Mouse (Mus musculus) right cerebral cortex, postnatal 14 days (tissue): ENCODE data around the gene Glb1l.

Experiments used
- DNase-seq: peaks from one replicate; pipeline ENCODE4 v3.0.0; 2022

Gene Glb1l

DNA sequence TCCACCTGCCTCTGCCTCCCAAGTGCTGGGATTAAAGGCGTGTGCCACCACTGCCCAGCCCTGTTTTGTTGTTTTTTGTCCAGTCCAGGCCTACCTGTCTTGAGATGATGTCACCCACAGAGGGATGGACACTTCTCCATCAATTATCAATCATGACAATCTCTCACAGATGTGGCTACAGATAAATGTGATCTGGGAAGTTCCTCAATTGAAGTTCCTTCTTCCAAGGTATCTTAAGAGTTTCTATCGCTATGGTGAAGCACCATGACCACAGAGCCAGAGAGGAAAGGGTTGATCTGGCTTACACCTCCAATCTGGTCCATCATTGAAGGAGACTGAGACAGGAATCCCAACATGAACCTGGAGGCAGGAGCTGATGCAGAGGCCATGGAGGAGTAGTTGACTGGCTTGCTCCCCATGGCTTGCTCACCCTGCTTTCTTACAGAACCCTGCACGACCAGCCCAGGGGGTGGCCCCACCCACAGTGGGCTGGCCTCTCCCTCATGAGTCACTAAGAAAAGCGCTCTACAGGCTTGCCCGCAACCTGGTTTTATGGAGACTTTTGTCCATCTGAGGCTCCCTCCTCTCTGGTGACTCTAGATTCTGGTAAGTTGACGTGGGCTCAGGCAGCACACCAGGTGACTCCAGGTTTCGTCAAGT is 19.9 kb upstream of the Glb1l start:
- DNase-seq, result no peak

DNA sequence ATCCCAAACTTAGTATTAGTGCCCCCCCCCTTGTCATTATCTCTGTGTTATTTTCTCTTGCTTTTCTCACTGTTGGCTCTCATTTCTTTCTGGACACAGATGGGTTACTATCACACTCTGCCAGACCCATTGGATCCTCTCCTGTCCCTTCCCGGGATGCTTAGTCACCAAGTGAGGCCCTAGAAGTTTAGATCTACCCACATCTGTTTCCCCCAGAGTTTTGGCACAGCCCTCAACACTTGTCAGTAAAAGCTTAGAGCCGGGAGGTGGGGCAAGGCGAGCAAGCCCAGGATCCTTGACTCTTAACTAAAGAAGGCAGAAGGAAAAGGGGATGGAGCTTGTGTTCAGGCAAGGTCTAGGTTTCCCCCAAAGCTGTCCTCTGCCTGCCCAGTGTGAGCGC is 18.5 kb upstream of the Glb1l start:
- no peak for DNase-seq

DNA sequence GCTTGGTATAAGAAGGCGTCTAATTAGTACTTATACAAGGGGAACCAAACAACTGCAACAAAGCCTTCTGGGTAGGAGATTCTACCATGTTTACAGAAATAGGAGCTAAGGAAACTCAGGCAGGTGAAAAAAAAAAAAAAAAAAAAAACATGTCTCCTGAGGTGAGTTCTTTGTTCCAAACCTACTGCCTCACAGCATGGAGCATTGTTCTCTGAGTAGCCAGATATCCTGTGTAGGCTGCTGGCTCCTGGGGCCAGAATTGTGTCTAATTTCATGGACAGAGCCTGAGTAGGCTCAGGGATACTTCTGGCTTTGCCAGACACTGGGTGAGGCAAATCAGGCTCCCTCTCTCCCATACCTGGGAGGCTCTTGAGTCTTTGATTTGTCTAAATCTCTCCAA is 17.0 kb upstream of the Glb1l start:
- DNase-seq, result no peak

DNA sequence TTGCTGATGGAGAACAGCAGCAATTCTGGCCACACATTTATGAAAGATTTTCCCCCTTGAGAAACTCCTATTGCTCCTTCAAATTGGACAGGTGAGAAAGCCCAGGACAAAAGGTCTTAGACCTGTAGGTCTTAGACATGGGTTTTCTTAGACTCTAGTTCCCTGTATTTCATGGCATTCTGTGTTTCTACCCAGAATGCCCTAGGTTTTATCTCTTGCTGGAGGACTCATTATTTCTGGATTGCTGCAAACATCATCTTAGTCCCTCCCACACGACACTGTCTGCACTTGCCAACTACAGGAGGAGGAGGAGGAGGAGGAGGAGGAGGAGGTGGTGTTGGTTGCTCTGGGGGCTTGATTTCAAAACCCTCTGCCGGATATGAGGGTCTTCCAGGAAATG is 15.5 kb upstream of the Glb1l start:
- DNase-seq, result no peak

DNA sequence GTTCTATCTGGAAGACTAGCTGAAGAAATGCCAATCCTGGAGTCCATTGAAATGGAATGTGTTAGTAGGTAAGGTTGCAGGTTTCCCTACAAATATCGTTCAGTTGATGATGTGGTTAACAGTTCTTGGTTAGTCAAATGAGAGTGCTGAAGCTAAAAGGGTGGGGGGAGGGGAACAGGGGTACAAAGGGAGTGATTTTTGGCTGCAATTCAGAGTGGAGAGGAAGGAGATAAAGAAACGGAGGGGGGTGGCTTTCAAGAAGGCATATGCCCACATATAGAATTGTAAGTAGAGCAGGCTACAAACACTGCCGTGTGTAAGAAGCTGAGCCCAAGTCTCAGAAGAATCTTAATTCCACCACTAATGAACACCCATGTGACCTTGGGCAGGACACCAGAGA is 14.9 kb upstream of the Glb1l start:
- DNase-seq, result no peak

DNA sequence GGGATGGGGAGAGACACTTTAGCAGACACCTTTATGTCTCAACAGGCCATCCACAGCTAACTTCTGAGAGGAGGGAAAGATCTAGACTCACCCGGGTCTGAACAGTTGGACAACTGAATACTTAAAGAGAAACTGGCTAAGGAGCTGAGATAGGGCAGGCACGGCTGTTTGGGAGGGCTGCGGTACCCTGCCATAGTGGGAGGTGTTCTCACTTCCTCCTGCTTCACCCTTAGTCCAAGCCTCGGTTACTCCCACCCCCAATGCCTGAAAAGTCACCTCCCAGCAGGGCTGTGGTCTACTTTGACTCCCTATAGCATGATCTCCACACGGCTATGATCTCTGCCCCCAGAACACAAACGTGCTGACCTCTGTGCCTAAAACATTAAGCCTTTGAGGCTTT is 12.9 kb upstream of the Glb1l start:
- no peak for DNase-seq

DNA sequence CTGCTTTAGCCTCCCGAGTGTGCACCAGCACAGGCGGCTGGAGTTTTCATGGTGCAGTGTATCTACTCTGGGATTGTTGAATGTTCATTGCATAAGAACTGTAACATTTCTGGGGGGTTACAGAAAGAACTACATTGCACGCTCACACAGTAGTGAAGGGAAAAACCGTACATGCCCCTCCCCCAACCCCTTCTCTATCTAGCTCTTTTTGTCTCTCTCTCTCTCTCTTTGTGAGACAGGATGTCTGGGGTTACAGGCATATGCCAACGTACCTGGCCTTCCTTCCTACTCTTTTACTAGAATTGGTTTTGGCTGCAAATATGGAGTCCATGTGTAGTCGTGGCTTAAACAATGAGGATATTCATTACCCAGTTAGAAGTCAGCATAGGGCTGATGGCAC is 12.3 kb upstream of the Glb1l start:
- DNase-seq, result no peak

DNA sequence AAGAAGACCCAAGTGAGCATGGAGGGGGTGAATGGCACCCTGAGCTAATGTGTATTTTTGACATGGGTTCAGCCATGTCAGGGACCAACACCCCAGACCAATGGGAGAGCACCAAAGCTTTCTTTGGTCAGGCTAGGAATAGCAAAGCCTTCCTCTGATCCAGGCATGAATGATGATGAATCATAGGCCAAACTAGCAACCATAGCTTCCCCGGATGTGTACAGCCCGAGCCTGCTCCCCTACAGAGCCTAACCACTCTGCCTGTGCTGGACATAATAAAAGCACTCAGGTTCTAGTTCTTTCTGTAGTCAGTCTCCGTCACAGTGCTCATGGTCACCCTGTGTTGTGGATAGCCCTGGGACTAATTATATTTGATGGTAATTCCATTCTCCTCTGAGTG is 10.9 kb upstream of the Glb1l start:
- DNase-seq, result no peak

DNA sequence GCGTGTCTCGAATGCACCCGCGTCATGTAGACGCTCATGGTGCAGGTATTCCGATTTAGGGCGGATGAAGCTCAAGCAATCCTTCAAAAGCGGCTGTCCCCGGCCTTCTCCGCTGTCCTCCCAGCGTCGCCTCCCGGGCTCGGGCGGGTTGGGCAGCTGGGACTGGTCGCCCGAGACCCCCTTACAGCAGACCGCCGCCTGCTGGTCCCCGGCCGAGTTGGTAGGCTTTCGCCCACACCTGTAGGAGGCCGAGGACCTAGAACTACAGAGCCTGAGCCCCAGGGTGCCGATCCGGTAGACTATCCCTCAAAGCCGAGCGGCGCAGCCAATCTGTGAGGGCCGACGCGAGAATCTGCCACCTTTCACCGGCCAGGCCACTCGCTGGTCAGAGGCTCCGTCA is 8.9 kb upstream of the Glb1l start, which contains the start of gene Tuba4a:
Gene Tuba4a, minus strand, starts transcription at position 335 of the 400 bp plus-strand sequence.
- DNase-seq, result peak; percentile 40

DNA sequence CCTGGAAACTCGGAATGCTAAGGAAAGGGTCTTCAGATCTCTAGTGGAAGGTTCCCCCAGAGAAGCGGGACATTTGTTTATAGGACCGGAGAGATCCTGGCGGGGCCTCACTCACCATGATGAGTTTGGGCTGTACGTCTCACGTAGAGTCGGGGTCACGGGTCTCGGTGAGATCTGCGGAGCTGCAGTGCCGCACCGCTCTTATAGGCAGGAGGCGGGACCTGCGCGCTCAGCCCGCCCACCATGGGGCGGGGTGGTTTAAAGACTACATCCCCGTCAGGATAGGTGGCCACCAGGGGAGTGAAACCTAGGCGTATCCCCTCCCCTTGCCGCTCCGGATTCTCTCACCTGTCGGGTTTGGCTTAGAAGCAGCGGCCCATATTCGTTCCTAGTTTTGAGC is 8.5 kb upstream of the Glb1l start:
- DNase-seq, result peak; percentile 89

DNA sequence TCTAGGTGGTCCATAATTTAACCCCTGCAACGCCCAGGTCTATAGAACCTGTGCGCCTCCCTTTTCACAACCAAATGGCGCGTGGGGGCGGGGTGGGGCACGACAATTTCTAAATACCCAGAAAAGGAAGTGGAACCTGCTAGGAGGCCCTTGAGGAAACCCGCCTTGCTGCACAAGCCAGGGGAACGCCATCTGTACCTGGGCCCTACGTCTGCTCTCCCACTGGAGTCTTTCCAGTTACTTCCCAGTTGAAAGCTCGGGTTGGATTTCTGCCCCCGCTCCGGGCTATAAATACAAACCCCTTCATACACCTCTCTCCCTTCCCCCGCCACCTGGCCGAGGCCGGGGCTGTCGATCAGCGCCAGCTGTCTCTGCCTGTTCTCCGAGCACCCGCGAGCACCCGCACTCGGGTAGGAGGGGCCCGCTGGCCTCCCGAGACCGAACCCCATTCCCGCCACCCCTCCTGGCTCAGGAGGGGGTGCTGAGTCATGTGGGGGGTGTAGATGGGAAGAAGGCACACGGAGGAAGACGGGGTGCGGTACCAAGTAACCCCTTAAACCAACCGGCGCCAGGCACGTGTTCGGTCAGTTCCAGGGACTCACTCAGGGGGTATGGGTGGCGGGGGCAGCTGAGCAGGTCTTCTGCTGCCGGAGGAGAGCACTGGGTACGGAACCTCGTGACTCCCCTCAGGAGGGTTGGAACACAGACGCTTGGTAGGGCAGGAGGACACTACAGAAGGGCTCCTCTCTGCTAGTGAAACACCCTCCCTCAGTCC is 7.8 kb upstream of the Glb1l start:
- peak; percentile 69 for DNase-seq

DNA sequence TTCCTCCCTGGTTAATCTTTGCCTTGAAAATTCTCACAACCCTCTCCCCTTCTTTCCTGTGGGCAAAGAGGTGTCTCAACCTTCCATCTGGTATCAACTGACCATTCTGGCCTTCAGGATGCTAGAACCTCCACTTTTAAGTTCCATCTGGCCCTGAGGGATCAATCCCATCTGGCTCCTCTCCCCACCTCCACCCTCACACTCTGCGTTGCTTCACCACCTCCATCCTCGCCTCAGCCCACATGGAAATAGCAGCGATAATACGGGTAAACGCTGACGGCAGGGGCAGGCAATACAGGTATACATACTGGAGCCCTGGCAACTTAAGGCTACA is 7.2 kb upstream of the Glb1l start:
- DNase-seq, result no peak

DNA sequence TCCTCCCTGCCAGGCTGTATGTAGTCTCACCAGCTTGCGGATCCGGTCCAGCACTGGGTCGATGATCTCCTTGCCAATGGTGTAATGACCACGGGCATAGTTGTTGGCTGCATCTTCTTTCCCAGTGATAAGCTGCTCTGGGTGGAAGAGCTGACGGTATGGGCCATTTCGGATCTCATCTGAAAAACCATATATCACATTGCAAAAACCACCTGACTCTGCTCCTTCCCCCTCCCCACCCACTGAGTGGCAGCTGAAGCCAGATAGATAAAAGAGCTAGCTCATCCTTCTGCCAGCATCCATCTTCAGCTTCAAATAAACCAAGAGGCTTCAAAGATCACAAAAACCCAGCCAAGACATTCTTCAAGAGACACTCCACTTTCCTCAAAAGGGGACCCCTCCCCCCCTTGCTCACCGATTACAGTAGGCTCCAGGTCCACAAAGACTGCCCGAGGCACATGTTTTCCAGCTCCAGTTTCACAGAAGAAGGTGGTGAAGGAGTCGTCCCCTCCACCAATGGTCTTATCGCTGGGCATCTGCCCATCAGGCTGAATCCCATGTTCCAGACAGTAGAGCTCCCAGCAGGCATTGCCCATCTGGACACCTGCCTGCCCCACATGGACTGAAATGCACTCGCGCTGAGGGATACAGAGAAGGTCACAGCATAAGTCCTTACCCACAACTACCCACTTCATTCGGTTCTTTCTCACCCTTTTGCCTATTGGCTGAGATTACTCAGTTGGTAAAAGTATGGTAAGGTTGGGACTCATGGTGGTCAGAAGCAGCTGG is 6.4 kb upstream of the Glb1l start:
- no peak for DNase-seq

DNA sequence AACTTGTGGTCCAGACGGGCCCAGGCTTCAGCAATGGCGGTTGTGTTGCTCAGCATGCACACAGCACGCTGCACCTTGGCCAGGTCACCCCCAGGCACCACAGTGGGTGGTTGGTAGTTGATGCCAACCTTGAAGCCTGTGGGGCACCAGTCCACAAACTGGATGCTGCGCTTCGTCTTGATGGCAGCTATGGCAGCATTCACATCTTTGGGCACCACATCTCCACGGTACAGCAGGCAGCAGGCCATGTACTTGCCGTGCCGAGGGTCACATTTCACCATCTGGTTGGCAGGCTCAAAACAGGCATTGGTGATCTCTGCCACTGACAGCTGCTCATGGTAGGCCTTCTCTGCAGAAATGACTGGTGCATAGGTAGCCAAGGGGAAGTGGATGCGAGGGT is 5.2 kb upstream of the Glb1l start:
- no peak for DNase-seq

DNA sequence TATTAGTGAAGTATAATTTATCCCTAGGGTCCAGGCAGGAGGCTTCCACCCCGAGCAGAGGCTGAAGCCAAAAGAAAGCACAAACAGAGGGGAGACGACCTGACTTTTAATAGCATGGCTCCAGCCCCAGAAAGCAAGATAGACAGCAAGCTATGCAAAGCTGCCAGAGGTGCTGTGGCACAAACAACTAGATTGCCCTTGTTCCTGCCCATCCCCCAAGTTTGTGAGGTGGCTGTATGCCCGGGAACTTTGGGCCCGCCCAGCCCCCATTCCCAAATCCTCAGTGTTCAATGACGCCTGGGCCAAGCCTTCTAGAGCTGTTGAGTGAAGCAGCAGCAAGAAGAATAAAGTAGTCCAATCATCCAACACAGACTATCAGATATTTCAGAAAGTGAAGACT is 4.3 kb upstream of the Glb1l start:
- peak; percentile 44 for DNase-seq

DNA sequence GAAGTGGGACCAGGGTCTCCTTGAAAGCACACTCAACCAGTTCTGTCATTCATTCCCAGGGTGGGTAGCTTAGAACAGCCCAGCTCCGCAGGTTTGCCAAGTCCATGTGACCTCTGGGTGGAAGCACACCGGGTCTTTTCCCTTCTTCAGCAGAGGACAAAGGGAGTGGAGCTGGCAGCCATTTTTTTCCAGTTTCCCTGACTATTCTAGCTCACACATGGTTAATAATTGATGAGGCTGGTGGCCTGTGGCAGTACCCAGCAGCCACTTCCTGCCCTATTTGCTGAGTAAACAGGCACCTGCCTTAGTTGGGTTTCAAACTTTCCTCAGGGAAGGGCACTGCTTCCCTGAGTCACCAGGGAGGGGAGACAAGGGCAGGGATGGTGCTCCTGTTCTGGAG is 3.8 kb upstream of the Glb1l start:
- DNase-seq, result no peak

DNA sequence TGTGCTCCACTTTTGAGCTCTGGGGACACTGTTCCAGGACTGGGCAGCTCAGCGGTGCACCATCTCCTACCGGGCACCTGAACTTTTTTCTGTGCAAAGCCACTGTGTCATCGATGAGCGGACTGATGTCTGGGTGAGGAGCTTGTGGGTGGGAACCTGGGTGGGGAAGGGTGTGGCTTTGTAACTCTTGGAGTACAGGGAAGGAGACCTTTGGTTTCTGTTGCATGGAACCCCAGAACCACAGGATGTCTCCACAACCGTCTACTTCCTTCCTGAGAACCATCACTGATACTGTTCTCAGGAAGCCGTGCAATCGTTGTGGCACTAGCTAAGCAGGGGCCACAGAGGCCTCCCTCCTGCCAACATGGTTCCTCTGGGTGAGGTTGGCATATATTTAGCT is 2.5 kb upstream of the Glb1l start:
- no peak for DNase-seq

DNA sequence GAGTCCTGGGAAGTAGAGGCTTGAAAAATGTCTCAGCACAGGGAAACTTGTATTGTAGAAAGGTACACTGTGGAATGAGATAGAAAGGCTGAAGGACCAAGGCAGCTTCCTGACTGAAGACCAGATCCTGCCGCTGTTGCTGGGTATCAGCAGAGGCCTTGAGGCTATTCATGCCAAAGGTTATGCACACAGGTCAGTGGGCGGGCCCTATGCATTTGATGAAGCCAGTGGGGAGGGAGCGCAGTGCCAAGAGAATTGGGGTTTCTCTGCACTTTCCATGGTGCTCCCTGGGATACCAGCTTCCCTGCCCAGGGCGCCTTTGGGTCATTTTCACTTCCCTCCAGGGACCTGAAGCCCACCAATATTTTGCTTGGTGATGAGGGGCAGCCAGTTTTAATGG is 1.9 kb upstream of the Glb1l start:
- no peak for DNase-seq

DNA sequence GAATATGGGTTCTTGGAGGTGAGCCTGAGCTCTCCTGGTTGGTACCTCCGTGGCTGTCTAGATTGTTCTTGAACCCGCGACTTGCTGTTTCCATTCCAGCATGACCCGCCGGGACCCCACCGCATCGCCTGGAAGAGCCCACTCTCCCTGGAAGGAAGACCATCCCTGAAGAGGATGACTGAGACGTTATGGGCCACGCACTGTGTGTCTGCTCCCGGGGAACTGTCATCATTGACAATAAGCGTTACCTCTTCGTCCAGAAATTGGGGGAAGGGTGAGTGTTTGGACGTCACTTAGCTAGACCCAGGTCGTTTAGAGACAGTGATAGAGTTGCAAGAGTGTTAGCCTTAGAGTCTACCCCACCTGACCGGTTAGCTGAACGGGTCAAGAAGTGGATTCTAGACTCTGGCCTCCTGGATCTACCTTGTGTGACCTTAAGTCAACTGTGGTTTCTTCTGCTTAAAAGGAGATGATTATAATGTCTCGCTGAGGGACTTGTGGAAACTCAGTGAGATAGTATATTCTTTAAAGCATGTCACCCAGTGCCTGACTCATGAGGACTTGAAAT is 612 bp upstream of the Glb1l start:
- no peak for DNase-seq

DNA sequence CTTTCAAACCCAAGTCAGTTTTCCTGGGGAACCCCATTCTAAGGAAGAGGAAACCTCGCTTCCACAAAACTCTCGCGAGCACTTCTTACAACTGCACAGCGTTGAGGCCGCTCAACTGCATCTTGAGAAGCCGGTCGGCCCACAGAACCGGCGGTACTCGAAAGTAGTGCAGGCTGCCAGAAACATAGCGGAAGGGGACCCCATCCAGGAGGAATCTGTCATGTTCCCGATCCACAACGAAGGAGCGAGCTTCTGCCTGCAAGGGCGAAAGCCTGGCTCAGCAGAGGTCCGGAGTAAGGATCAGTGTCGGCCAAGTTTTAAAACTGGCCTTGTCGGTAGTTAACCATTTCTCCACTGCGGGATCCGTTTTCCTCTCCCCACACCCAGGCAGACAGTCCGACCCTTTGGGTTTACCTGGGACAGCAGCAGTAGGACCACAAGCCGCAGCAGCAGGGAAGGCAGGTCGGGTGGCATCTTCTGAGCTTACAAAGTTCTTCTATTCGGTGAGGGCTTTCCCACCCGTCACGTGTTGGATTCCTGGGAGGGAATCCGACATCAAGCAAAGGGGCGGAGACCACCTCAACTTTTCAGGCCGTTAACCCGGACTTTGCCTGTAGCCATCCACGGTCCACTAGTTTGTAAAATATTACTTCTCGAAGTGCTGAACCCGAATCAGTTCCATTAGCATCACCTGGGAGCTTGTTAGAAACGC is 1.5 kb downstream of the Glb1l start:
- no peak for DNase-seq

DNA sequence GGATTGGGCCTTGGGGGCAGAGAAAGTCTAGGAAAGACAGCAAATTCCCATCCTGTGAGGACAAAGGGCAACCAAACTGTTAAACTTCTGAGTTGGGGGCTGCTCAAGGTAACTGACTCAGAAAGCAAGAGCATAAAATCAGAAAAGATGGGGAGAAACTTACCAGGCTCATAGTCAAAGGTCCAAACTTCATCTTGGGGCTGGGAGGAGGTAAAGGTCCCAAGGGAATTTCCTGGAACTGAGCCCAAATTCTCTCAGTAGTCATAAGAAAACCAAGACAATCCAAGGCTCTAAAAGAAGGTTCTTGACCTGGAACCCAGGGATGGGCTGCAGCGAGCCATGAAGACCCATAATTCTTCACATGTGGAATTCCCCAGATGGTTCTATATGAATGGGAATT is 9.4 kb downstream of the Glb1l start:
- no peak for DNase-seq

DNA sequence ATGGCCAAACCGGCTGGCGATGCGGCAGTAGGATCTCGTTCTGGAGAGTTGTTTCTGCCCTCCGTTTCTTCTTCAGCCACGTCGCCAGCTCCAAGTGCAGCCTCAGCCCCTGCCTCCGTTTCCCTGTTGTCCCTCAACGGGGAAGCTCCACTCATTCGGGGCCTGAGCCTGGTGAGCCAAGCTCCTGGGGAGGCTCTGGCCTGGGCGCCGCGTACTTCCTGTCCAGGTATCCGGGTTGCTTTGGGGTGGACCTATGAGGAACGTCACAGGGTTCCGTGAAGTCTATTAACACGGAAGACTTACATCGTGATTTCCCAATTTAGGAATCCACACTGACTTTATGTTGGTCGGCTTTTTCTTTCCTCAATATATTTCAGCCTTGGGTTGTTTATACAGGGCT is 18.2 kb downstream of the Glb1l start:
- no peak for DNase-seq
